Mouse (Mus musculus) left cerebral cortex, adult 9 months (tissue): Measurements from ENCODE around the gene Btbd35f3.
"Not testable (repeated sequence)": the region's sequence is repeated elsewhere in the genome, so short reads cannot be mapped to it uniquely, and the experiment has no call there.

Source experiments
- DNase-seq, 2 experiments: peaks; one replicate each; pipeline ENCODE4 v3.0.0; 2022; ENCODE audit warnings: low spot score in 2 of 2

Btbd35f3 gene

GRCm38 (mm10) chrX:4037374-4037773 lies at the start of gene Btbd35f3:
TSS of gene Btbd35f3 (plus strand) at chrX:4037674.
- DNase-seq, result not testable (repeated sequence)
